Mouse (Mus musculus): ENCODE data around the gene Adora1. TPM values are rescaled to one million over a fixed set of nuclear protein-coding genes. Genes with fewer than 3 reads are reported as not detected.
A peak's percentile ranks its signal among the peaks of the same experiment; 100 is the strongest.

Adora1 gene
- total and polyA plus RNA-seq, 2 experiments, result 3.2 to 17.0 TPM

- Histone ChIP-seq H3K27ac (replicated peaks; ENCODE audit: insufficient read depth, low read depth, low read length) (no peak overlapping the region), H3K27me3 (ENCODE audit: control insufficient read depth, insufficient read depth, low read length) (no peaks in the 10 kb centered on the region), H3K36me3 (ENCODE audit: control insufficient read depth, insufficient read depth, low read length) (no peaks in the 10 kb centered on the region), H3K9ac (ENCODE audit: low read depth, low read length) (no peak overlapping the region), H3K4me3 (ENCODE audit: insufficient read depth, low read depth, low read length) (no peak overlapping the region), H3K79me2 (ENCODE audit: control insufficient read depth, insufficient read depth, low read length) (no peaks in the 10 kb centered on the region), H3K4me1 (ENCODE audit: control insufficient read depth, insufficient read depth, low read length) (peaks cover 9% of the 10 kb centered on the region)
- whole genome bisulfite sequencing, result 28% methylated on average over 35 of the region's 35 CpGs
- peak; percentile 66 for DNase-seq (ENCODE audit: extremely low read depth, low read depth, low spot score)
- TF ChIP-seq POLR2A (IDR thresholded peaks at IDR 0.05; ENCODE audit: extremely low read depth, insufficient read depth, low read length) (no peak), CTCF (IDR thresholded peaks at IDR 0.05; ENCODE audit: low read depth, low read length) (peak; percentile 95)
Measured at GRCm38 (mm10) chr1:134243948-134244914, 9.0 kb upstream of the Adora1 start.

GRCm38 (mm10) chr1:134243505-134243904 is 8.3 kb upstream of the Adora1 start:
- Histone ChIP-seq H3K36me3 (ENCODE audit: control insufficient read depth, insufficient read depth, low read length) (no peaks in the 10 kb centered on the region), H3K4me3 (ENCODE audit: insufficient read depth, low read depth, low read length) (no peak overlapping the region), H3K9ac (ENCODE audit: low read depth, low read length) (no peak overlapping the region), H3K4me1 (ENCODE audit: control insufficient read depth, insufficient read depth, low read length) (peaks cover 9% of the 10 kb centered on the region), H3K79me2 (ENCODE audit: control insufficient read depth, insufficient read depth, low read length) (no peaks in the 10 kb centered on the region), H3K27me3 (ENCODE audit: control insufficient read depth, insufficient read depth, low read length) (no peaks in the 10 kb centered on the region), H3K27ac (replicated peaks; ENCODE audit: insufficient read depth, low read depth, low read length) (no peak overlapping the region)
- TF ChIP-seq POLR2A (IDR thresholded peaks at IDR 0.05; ENCODE audit: extremely low read depth, insufficient read depth, low read length), result no peak
- TF ChIP-seq CTCF (IDR thresholded peaks at IDR 0.05; ENCODE audit: low read depth, low read length), result no peak
- WGBS, result 82% methylated on average over 6 of the region's 6 CpGs
- DNase-seq (ENCODE audit: extremely low read depth, low read depth, low spot score), result no peak

- Histone ChIP-seq H3K4me3 (ENCODE audit: insufficient read depth, low read depth, low read length) (no peak overlapping the region), H3K27me3 (ENCODE audit: control insufficient read depth, insufficient read depth, low read length) (no peaks in the 10 kb centered on the region), H3K36me3 (ENCODE audit: control insufficient read depth, insufficient read depth, low read length) (no peaks in the 10 kb centered on the region), H3K9ac (ENCODE audit: low read depth, low read length) (no peak overlapping the region), H3K79me2 (ENCODE audit: control insufficient read depth, insufficient read depth, low read length) (no peaks in the 10 kb centered on the region), H3K4me1 (ENCODE audit: control insufficient read depth, insufficient read depth, low read length) (peaks cover 15% of the 10 kb centered on the region), H3K27ac (replicated peaks; ENCODE audit: insufficient read depth, low read depth, low read length) (peak overlapping the region; percentile 66)
- TF ChIP-seq CTCF (IDR thresholded peaks at IDR 0.05; ENCODE audit: low read depth, low read length) (no peak), POLR2A (IDR thresholded peaks at IDR 0.05; ENCODE audit: extremely low read depth, insufficient read depth, low read length) (no peak)
- DNase-seq (ENCODE audit: extremely low read depth, low read depth, low spot score), result peak; percentile 78
- 20% methylated on average over 2 of the region's 2 CpGs for WGBS
Measured at GRCm38 (mm10) chr1:134242286-134242685, 7.1 kb upstream of the Adora1 start.

GRCm38 (mm10) chr1:134241298-134241697 is 6.1 kb upstream of the Adora1 start:
- no peaks in the 10 kb centered on the region for H3K27me3 ChIP-seq (ENCODE audit: control insufficient read depth, insufficient read depth, low read length)
- H3K79me2 ChIP-seq (ENCODE audit: control insufficient read depth, insufficient read depth, low read length), result no peaks in the 10 kb centered on the region
- H3K4me3 ChIP-seq (ENCODE audit: insufficient read depth, low read depth, low read length), result no peak overlapping the region
- 87% methylated on average over 8 of the region's 8 CpGs for WGBS
- H3K27ac ChIP-seq (replicated peaks; ENCODE audit: insufficient read depth, low read depth, low read length), result no peak overlapping the region
- no peaks in the 10 kb centered on the region for H3K36me3 ChIP-seq (ENCODE audit: control insufficient read depth, insufficient read depth, low read length)
- no peak overlapping the region for H3K9ac ChIP-seq (ENCODE audit: low read depth, low read length)
- H3K4me1 ChIP-seq (ENCODE audit: control insufficient read depth, insufficient read depth, low read length), result peaks cover 21% of the 10 kb centered on the region
- TF ChIP-seq POLR2A (IDR thresholded peaks at IDR 0.05; ENCODE audit: extremely low read depth, insufficient read depth, low read length) (no peak), CTCF (IDR thresholded peaks at IDR 0.05; ENCODE audit: low read depth, low read length) (no peak)
- DNase-seq (ENCODE audit: extremely low read depth, low read depth, low spot score), result no peak

GRCm38 (mm10) chr1:134240701-134241100 is 5.5 kb upstream of the Adora1 start:
- peaks cover 21% of the 10 kb centered on the region for H3K4me1 ChIP-seq (ENCODE audit: control insufficient read depth, insufficient read depth, low read length)
- H3K27me3 ChIP-seq (ENCODE audit: control insufficient read depth, insufficient read depth, low read length), result no peaks in the 10 kb centered on the region
- 85% methylated on average over 9 of the region's 9 CpGs for WGBS
- TF ChIP-seq POLR2A (IDR thresholded peaks at IDR 0.05; ENCODE audit: extremely low read depth, insufficient read depth, low read length), result no peak
- DNase-seq (ENCODE audit: extremely low read depth, low read depth, low spot score), result no peak
- no peaks in the 10 kb centered on the region for H3K36me3 ChIP-seq (ENCODE audit: control insufficient read depth, insufficient read depth, low read length)
- no peak overlapping the region for H3K27ac ChIP-seq (replicated peaks; ENCODE audit: insufficient read depth, low read depth, low read length)
- no peak overlapping the region for H3K9ac ChIP-seq (ENCODE audit: low read depth, low read length)
- no peak overlapping the region for H3K4me3 ChIP-seq (ENCODE audit: insufficient read depth, low read depth, low read length)
- H3K79me2 ChIP-seq (ENCODE audit: control insufficient read depth, insufficient read depth, low read length), result no peaks in the 10 kb centered on the region

GRCm38 (mm10) chr1:134237438-134237837 is 2.2 kb upstream of the Adora1 start:
- Histone ChIP-seq H3K27me3 (ENCODE audit: control insufficient read depth, insufficient read depth, low read length) (no peaks in the 10 kb centered on the region), H3K79me2 (ENCODE audit: control insufficient read depth, insufficient read depth, low read length) (0 out of 2 replicates have a peak, but pooled peaks cover under 1% of the 10 kb centered on the region), H3K4me1 (ENCODE audit: control insufficient read depth, insufficient read depth, low read length) (peaks cover 37% of the 10 kb centered on the region), H3K4me3 (ENCODE audit: insufficient read depth, low read depth, low read length) (no peak overlapping the region), H3K9ac (ENCODE audit: low read depth, low read length) (no peak overlapping the region), H3K36me3 (ENCODE audit: control insufficient read depth, insufficient read depth, low read length) (no peaks in the 10 kb centered on the region), H3K27ac (replicated peaks; ENCODE audit: insufficient read depth, low read depth, low read length) (peak overlapping the region; percentile 97)
- DNase-seq (ENCODE audit: extremely low read depth, low read depth, low spot score), result peak; percentile 95
- 18% methylated on average over 3 of the region's 3 CpGs for WGBS
- TF ChIP-seq POLR2A (IDR thresholded peaks at IDR 0.05; ENCODE audit: extremely low read depth, insufficient read depth, low read length) (no peak), CTCF (IDR thresholded peaks at IDR 0.05; ENCODE audit: low read depth, low read length) (no peak)

Data from liver, adult 2 months (tissue).